Mouse (Mus musculus) thymus, postnatal 14 days (tissue): ENCODE results near the gene Krt14.

Source experiments
- DNase-seq: peaks from one replicate; pipeline ENCODE4 v3.0.0; 2021

Gene Krt14

GRCm38 (mm10) chr11:100157908-100158477, 49.4 kb downstream of the Krt14 start:
- DNase-seq = no peak

- DNase-seq = no peak
Measured at GRCm38 (mm10) chr11:100157331-100157730, 50.0 kb downstream of the Krt14 start.

- no peak for DNase-seq
Measured at GRCm38 (mm10) chr11:100155497-100156255, 51.7 kb downstream of the Krt14 start.
